Mouse (Mus musculus): ENCODE data around the gene Gm12184. TPM values are rescaled to one million over a fixed set of nuclear protein-coding genes. Genes with fewer than 3 reads are reported as not detected.
A peak's percentile ranks its signal among the peaks of the same experiment; 100 is the strongest.

The Gm12184 gene
- polyA plus RNA-seq, 1 experiment from 2014 or later = 2.0 TPM

DNA sequence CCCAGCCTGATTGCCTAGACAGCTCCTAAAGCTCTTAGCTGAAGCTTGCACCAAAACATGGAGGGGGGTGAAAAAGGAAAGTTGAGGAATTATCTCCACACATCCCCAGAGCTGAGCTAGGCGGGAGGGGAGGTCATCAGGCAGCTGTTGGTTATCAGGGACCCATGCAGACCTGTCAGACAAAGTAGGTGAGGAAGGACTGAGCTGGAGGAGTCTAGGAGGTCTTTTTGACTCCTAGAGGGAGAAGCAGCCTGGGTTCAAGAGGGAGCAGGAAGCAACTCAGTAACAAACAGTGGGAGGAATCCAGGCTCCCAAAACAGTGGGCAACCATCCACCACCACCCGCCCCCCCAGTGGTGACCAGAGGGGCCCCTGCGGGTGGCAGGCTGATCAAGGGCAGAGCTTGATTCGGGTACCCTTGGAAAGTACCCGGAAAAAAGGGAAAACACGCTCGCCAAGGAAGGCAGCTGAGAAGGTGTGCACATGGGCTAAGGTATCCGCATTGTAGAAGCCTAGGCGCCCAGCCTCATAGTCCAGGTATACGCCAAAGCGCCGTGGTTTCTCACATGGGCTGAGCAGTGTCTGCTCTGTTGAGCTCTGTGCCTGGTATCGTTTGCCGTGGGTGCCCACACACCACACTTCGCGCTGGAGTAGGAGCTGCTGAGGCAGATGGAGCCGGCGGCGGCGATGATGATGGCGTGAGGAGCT, 19.4 kb downstream of the Gm12184 start:
- WGBS = 60% methylated on average over 21 of the region's 21 CpGs
- Histone ChIP-seq H3K27ac (peak overlapping the region; percentile 47; the same call in 1 of the 2 replicates), H3K36me3 (peaks cover 99% of the 10 kb centered on the region), H3K4me2 (no peak overlapping the region), H3K4me1 (peaks cover 14% of the 10 kb centered on the region), H3K4me3 (no peak overlapping the region), H3K9me3 (no peaks in the 10 kb centered on the region), H3K9ac (no peak overlapping the region), H3K27me3 (no peaks in the 10 kb centered on the region)
- peak; percentile 37; the same call in 1 of the 2 replicates for ATAC-seq (ENCODE audit: insufficient number of reproducible peaks, low FRiP score, low TSS enrichment, low read depth)

DNA sequence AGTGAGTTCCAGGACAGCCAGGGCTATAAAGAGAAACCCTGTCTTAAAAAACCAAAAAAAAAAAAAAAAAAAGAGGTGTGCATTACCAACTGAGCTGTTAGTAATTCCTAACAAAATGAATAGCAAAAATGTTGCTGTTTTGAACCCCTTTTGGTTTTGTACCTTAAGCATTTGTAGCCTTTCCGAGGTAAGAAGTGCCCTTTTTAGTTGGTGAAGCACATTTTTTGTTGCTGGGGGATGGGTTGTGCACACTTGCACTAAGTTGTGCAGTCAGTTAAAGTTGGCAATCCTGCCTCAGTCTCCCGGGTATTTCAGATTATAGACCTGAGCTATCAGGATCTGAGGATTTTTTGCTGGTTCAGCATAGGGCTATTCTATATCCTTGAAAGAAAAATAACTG, 21.5 kb downstream of the Gm12184 start:
- H3K9ac ChIP-seq = no peak overlapping the region
- no peak for ATAC-seq (ENCODE audit: insufficient number of reproducible peaks, low FRiP score, low TSS enrichment, low read depth)
- H3K9me3 ChIP-seq = no peaks in the 10 kb centered on the region
- H3K4me1 ChIP-seq = peaks cover 24% of the 10 kb centered on the region
- WGBS = 81% methylated on average over 2 of the region's 2 CpGs
- no peak overlapping the region for H3K4me3 ChIP-seq
- H3K27me3 ChIP-seq = no peaks in the 10 kb centered on the region
- peaks cover 87% of the 10 kb centered on the region for H3K36me3 ChIP-seq
- no peak overlapping the region for H3K4me2 ChIP-seq
- H3K27ac ChIP-seq = no peak overlapping the region

DNA sequence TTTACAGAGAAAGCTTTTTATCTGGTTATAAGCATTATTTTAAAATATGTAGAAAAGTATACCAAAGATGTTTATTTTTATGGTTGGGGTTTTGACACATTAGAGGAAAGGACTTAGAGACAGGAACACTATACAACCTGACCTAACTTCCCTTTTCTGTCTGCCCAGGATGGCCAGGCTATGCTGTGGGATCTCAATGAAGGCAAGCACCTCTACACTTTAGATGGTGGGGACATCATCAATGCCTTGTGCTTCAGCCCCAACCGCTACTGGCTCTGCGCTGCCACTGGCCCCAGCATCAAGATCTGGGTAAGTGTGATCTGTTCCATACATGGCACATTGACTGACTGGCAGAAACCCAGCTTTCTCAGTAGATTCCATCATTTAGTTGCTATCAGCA, 22.5 kb downstream of the Gm12184 start:
- no peaks in the 10 kb centered on the region for H3K9me3 ChIP-seq
- no peak overlapping the region for H3K27ac ChIP-seq
- no peak overlapping the region for H3K9ac ChIP-seq
- no peak overlapping the region for H3K4me3 ChIP-seq
- H3K4me2 ChIP-seq = no peak overlapping the region
- peaks cover 78% of the 10 kb centered on the region for H3K36me3 ChIP-seq
- H3K4me1 ChIP-seq = peaks cover 23% of the 10 kb centered on the region
- no peaks in the 10 kb centered on the region for H3K27me3 ChIP-seq
- WGBS = 94% methylated on average over 2 of the region's 2 CpGs
- no peak for ATAC-seq (ENCODE audit: insufficient number of reproducible peaks, low FRiP score, low TSS enrichment, low read depth)

DNA sequence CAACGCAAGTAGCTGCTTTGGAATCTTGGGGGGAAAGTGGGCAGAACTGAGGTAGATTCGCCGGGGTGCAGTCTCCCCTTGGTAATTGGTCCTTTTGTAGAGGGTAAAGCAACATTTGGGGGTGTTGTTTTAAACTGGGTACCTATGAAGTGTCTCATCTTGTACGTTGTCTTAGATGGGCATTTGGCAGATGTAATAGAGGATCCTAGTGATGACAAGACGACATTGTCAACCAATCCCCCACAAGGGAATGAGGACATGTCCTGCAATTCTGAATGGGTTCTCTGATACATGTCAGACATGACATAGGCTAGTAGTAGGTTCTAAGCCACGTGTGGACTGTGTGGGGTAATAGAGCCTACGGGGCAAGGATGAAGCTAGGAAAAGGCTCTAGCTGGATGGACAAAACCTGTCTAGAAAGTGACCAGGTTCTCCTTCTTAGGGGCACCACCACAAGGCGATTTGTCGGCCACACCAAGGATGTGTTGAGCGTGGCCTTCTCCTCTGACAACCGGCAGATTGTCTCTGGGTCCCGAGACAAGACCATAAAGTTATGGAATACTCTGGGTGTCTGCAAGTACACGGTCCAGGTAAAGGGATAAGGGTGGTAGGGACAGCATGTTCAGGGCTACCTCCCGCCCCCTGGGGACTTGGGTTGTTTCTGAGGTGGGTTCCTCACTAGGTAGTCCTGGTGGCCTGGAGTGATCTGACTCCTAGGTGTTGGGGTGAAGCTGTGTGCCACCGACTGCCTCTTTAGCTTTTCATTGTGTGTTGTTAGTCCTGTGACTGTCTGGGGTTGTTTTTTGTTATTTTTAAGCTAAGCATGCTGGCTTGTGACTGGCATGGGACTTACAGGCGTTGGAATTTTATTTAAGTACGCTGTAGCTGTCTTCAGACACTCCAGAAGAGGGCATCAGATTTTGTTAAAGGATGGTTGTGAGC, 24.4 kb downstream of the Gm12184 start:
- H3K4me3 ChIP-seq = peak overlapping the region; percentile 60
- H3K36me3 ChIP-seq = peaks cover 59% of the 10 kb centered on the region
- H3K9me3 ChIP-seq = no peaks in the 10 kb centered on the region
- peak overlapping the region; percentile 87 for H3K9ac ChIP-seq
- H3K4me2 ChIP-seq = peak overlapping the region; percentile 74
- H3K27ac ChIP-seq = no peak overlapping the region
- peaks cover 34% of the 10 kb centered on the region for H3K4me1 ChIP-seq
- ATAC-seq (ENCODE audit: insufficient number of reproducible peaks, low FRiP score, low TSS enrichment, low read depth) = no peak
- 69% methylated on average over 17 of the region's 17 CpGs for WGBS
- no peaks in the 10 kb centered on the region for H3K27me3 ChIP-seq

DNA sequence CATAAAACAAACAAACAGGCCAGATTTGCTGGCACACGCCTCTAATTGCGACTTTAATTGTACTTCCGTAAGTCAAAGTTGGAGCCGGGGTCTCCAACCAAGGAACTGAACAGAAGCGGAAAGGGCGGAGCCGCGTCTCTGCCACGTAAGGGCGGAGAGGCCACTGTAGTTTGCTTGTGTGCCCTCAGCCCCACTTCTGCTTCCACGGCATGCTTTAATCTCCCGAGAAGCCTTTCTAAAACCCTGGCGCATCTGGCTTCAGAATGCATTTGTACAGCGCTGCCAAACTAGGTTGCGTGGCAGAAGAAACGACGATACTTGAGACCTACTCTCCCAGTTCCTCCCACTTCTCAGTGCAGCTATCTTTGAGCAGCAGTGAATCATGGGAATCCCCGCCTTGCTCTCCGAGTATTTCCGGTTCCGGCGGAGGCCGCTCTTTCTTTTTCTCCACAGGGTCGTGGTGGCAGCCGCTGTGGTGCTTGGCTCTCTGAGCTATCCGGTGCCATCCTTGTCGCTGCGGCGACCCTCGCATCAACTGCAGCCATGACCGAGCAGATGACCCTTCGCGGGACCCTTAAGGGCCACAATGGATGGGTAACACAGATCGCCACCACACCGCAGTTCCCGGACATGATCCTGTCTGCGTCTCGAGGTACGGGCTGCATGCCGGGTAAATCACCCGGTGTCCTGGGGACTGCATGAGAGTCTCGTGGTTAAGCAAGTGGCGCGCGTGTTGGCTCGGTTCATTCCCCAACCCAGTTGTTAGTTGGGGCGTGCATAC, 26.3 kb downstream of the Gm12184 start, which contains the start of gene Rack1:
Rack1 (plus strand) TSS at position 412 of the 781 bp plus-strand sequence.
- Histone ChIP-seq H3K36me3 (peaks cover 39% of the 10 kb centered on the region), H3K9me3 (no peaks in the 10 kb centered on the region), H3K4me3 (peak within 1 kb of the TSS; percentile 60), H3K9ac (peak within 1 kb of the TSS; percentile 87), H3K4me2 (peak within 1 kb of the TSS; percentile 74), H3K27ac (peak within 1 kb of the TSS; percentile 99), H3K4me1 (peaks cover 34% of the 10 kb centered on the region), H3K27me3 (no peaks in the 10 kb centered on the region)
- under 1% methylated on average over 47 of the region's 47 CpGs for WGBS
- peak; percentile 88 for ATAC-seq (ENCODE audit: insufficient number of reproducible peaks, low FRiP score, low TSS enrichment, low read depth)

DNA sequence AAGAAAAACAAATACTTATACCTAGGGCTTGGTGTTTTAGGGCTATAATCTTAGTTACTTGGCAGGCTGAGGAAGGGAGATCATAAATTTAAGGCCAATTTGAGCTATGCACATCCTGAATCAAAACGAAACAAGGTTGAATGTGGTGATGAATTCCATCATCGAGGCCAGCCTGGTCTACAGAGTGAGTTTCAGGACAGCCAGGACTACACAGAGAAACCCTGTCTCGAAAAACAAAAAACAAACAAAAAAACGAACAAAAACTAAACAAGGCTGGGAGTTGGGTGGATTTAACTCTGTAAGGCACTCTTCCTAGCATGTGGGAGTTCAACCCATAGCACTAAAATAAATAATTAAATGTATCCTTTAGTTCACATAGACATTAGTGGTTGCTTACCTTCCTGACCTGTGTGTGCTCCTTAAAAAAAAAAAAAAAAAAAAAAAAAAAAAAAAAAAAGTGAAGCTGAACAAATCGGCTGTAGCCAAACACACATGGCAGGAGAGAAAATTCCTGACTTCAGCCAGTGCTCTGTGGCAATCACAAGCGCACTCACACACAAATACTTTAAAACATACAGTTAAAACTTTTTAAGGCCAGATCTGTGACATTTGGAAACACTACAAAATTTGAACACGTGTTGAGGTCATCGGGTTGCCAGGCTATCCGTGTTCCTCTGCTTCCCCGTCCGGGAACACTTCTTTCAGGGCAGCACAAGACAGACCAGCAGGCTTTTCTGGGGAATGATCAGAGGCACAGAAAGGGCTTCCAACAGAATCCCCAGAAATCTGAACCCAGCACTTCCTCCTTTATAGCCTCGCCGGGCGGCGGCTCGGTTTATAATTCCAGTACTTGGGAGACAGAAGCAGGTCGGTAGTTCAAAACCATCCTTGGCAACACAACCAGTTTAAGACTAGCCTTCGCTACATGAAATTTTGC, 27.2 kb downstream of the Gm12184 start:
- Histone ChIP-seq H3K9me3 (no peaks in the 10 kb centered on the region), H3K9ac (peak overlapping the region; percentile 57), H3K4me3 (peak overlapping the region; percentile 60), H3K4me2 (peak overlapping the region; percentile 74), H3K27ac (peak overlapping the region; percentile 99), H3K4me1 (peaks cover 34% of the 10 kb centered on the region), H3K36me3 (peaks cover 30% of the 10 kb centered on the region), H3K27me3 (no peaks in the 10 kb centered on the region)
- no peak for ATAC-seq (ENCODE audit: insufficient number of reproducible peaks, low FRiP score, low TSS enrichment, low read depth)
- 8% methylated on average over 18 of the region's 18 CpGs for WGBS

DNA sequence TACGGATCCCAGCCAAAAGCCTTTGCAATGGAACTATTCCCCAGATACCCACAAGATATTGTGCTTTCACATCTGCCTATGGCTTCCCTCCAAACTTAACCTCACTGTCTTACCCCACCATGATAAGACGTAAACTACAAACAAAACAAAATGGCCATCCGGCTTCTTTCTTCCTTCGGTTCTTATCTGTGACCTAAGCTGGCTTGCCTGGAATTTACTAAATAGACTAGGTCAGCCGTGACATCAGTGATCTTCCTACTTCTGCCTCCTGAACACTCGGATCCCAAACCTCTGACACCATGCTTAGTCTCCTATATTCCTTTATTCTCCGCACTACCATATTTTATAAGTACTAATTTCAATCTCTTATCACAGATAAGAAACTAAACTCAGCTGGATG, 28.1 kb downstream of the Gm12184 start:
- Histone ChIP-seq H3K4me2 (no peak overlapping the region), H3K36me3 (peaks cover 21% of the 10 kb centered on the region), H3K9me3 (no peaks in the 10 kb centered on the region), H3K4me3 (no peak overlapping the region; the same call in 1 of the 2 replicates), H3K27me3 (no peaks in the 10 kb centered on the region), H3K4me1 (peaks cover 34% of the 10 kb centered on the region), H3K9ac (no peak overlapping the region), H3K27ac (no peak overlapping the region)
- ATAC-seq (ENCODE audit: insufficient number of reproducible peaks, low FRiP score, low TSS enrichment, low read depth) = no peak
- 82% methylated on average over 7 of the region's 7 CpGs for WGBS

DNA sequence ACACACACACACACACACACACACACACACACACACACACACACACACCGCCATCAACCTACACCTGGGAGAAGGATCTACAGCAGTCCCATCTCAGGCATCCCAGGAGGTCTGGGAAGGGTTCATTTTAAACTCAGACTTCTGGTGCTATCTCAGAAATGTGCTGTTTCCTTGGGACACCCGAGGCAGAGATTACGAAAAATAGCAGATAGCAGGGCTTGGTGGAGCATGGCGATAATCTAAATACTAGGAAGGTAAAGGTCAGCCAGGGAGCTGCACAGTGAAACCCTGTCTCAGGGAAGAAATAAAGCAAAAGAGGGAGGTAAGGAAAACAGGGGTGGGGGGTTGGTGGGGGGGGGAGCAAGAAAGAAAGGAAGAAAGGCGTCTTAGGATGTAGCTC, 29.2 kb downstream of the Gm12184 start:
- no peak overlapping the region for H3K27ac ChIP-seq
- no peaks in the 10 kb centered on the region for H3K9me3 ChIP-seq
- peaks cover 11% of the 10 kb centered on the region for H3K36me3 ChIP-seq
- no peaks in the 10 kb centered on the region for H3K27me3 ChIP-seq
- peaks cover 27% of the 10 kb centered on the region for H3K4me1 ChIP-seq
- WGBS = 92% methylated on average over 5 of the region's 5 CpGs
- no peak overlapping the region for H3K9ac ChIP-seq
- H3K4me3 ChIP-seq = no peak overlapping the region
- no peak overlapping the region for H3K4me2 ChIP-seq
- no peak for ATAC-seq (ENCODE audit: insufficient number of reproducible peaks, low FRiP score, low TSS enrichment, low read depth)

DNA sequence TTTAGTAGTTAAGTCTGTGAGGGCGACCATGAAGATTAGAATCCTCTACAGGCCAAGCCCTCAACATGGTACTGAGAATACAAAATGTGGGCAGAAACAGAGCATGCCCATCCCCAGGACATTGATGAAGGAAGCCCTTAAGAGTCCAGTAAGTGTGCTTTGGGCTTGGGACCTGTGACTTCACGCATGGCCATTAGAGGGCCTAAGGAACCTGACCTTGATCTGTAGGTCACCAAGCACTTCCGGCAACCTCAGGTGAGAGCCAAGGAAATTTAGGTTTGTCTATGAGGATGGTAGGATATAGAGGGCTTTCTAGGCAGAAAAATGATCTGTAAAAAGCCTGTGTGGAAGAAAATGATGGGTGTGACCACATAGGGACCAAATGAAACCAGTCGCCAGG, 30.2 kb downstream of the Gm12184 start:
- no peak overlapping the region for H3K27ac ChIP-seq
- peaks cover 17% of the 10 kb centered on the region for H3K4me1 ChIP-seq
- no peaks in the 10 kb centered on the region for H3K9me3 ChIP-seq
- ATAC-seq (ENCODE audit: insufficient number of reproducible peaks, low FRiP score, low TSS enrichment, low read depth) = no peak
- 76% methylated on average over 4 of the region's 4 CpGs for WGBS
- H3K27me3 ChIP-seq = no peaks in the 10 kb centered on the region
- H3K4me2 ChIP-seq = no peak overlapping the region
- no peak overlapping the region for H3K9ac ChIP-seq
- H3K36me3 ChIP-seq = 0 out of 2 replicates have a peak, but pooled peaks cover 2% of the 10 kb centered on the region
- H3K4me3 ChIP-seq = no peak overlapping the region

DNA sequence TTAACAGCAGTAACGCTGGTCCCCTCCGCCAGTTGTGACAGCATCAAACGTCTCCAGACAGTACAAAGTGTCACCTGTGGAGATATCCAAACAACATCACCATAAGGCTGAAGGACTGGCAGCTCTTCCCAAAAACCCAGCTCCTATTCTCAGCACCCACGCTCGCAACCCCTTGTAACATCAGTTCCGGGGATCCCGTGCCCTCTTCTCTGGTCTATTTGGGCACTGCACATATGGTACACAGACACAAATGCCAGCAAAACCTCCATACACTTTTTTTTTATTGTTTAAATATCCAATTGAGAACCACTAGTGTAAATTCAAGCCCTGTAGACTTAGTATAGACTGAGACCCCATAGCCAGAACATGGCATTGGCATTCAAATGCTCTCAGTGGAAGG, 31.2 kb downstream of the Gm12184 start:
- no peak for ATAC-seq (ENCODE audit: insufficient number of reproducible peaks, low FRiP score, low TSS enrichment, low read depth)
- Histone ChIP-seq H3K4me3 (no peak overlapping the region), H3K4me1 (peaks cover 17% of the 10 kb centered on the region), H3K9ac (no peak overlapping the region), H3K36me3 (no peaks in the 10 kb centered on the region), H3K27me3 (no peaks in the 10 kb centered on the region), H3K9me3 (no peaks in the 10 kb centered on the region), H3K4me2 (no peak overlapping the region), H3K27ac (no peak overlapping the region)
- WGBS = 89% methylated on average over 7 of the region's 7 CpGs

DNA sequence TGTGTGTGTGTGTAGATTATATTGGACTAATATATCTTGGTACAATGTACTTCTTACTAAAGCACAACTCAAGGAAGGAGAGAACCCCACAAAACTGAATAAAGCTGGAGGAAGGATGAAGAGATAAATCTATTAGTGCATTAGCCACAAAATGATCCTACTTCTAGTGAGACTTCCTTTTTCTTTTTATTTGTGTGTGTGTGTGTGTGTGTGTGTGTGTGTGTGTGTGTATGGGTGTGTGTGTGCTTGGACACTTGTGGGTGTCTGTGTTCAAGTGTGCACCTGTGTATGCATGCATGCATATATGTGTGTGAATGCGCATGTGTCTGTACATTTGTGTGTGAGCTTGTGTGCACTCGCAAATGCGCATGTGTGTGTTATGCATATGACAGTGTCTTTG, 33.3 kb downstream of the Gm12184 start:
- no peak overlapping the region for H3K4me2 ChIP-seq
- peaks cover 8% of the 10 kb centered on the region for H3K4me1 ChIP-seq
- H3K27ac ChIP-seq = no peak overlapping the region
- H3K36me3 ChIP-seq = no peaks in the 10 kb centered on the region
- H3K4me3 ChIP-seq = no peak overlapping the region
- WGBS = 96% methylated on average over 3 of the region's 3 CpGs
- H3K9ac ChIP-seq = no peak overlapping the region
- no peaks in the 10 kb centered on the region for H3K9me3 ChIP-seq
- no peaks in the 10 kb centered on the region for H3K27me3 ChIP-seq
- ATAC-seq (ENCODE audit: insufficient number of reproducible peaks, low FRiP score, low TSS enrichment, low read depth) = no peak
